Mouse (Mus musculus) lung, adult 2 months (tissue): ENCODE data around the gene Pkm. TPM values are rescaled to one million over a fixed set of nuclear protein-coding genes. Genes with fewer than 3 reads are reported as not detected.

ENCODE experiments used
- DNase-seq: peaks from one replicate; pipeline ENCODE4 v3.0.0; 2022
- H3K4me1 ChIP-seq: fragments of 200-500 bp; 2 replicates; pipeline ENCODE4 v1.6.1; 2011; ENCODE audit warnings: low read length; ENCODE audit not compliant: control insufficient read depth, insufficient read depth
- H3K4me3 ChIP-seq: fragments of 200-500 bp; replicated peaks from 2 replicates; pipeline ENCODE3; 2011; ENCODE audit warnings: low read depth, mild to moderate bottlenecking, control low read depth, low read length; ENCODE audit errors: extremely low read depth
- CTCF ChIP-seq: fragments of 200-500 bp; IDR thresholded peaks from 2 replicates; pipeline ENCODE4 v1.5.1; 2011; ENCODE audit warnings: mild to moderate bottlenecking, low read length, control low read depth; ENCODE audit not compliant: insufficient read depth
- POLR2A ChIP-seq: fragments of 200-500 bp; IDR thresholded peaks from 2 replicates; pipeline ENCODE4 v1.6.1; 2011; ENCODE audit warnings: low read depth, mild to moderate bottlenecking, control low read depth, low read length, borderline replicate concordance; ENCODE audit errors: extremely low read depth
- WGBS: fragments of 180-500 bp; shearing (Covaris S2); methylation state at CpG from one replicate; pipeline ENCODE4 v1.1.7; 2018; 5-methylcytosine and 5-hydroxymethylcytosine counted together
- polyA plus RNA-seq: library from polyadenylated mRNA; depleted of rRNA; stranded (reverse); fragments of >200 nt; gene quantifications from 2 replicates; pipeline ENCODE4 v1.2.3, GENCODE M21; 2012

Pkm gene
- polyA plus RNA-seq, 1 experiment, result 708 TPM

DNA sequence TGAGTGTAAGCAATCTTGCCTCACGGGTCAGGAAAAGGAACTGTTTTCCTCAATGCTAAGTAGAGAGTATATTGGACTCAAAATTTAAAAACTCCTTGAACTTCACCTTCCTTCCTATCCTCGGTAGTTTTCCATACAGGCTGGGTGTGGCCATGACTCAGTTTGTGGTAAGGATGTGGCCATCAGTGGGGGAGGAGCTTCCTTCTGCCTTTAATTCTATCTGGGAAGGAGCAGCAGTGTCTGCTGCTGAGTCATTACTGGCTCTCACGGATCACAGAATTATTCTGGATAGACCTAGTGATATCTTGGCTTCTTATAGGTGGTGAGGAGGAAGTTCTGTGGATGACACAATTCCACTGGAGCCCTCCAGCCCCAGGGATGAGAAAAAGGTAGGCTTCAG is 2.8 kb upstream of the Pkm start:
- DNase-seq, result no peak
- WGBS, result 11% methylated on average over 3 of the region's 3 CpGs
- Histone ChIP-seq H3K4me1 (peaks cover 3% of the 10 kb centered on the region; the same call in 1 of the 2 replicates), H3K4me3 (no peak overlapping the region)
- TF ChIP-seq CTCF, result no peak
- no peak for TF ChIP-seq POLR2A

- Histone ChIP-seq H3K4me3 (no peak overlapping the region), H3K4me1 (peaks cover 11% of the 10 kb centered on the region)
- WGBS, result 73% methylated on average over 2 of the region's 2 CpGs
- no peak for TF ChIP-seq POLR2A
- no peak for TF ChIP-seq CTCF
- DNase-seq, result no peak
Measured at GRCm38 (mm10) chr9:59654450-59654983, 1.7 kb upstream of the Pkm start.

DNA sequence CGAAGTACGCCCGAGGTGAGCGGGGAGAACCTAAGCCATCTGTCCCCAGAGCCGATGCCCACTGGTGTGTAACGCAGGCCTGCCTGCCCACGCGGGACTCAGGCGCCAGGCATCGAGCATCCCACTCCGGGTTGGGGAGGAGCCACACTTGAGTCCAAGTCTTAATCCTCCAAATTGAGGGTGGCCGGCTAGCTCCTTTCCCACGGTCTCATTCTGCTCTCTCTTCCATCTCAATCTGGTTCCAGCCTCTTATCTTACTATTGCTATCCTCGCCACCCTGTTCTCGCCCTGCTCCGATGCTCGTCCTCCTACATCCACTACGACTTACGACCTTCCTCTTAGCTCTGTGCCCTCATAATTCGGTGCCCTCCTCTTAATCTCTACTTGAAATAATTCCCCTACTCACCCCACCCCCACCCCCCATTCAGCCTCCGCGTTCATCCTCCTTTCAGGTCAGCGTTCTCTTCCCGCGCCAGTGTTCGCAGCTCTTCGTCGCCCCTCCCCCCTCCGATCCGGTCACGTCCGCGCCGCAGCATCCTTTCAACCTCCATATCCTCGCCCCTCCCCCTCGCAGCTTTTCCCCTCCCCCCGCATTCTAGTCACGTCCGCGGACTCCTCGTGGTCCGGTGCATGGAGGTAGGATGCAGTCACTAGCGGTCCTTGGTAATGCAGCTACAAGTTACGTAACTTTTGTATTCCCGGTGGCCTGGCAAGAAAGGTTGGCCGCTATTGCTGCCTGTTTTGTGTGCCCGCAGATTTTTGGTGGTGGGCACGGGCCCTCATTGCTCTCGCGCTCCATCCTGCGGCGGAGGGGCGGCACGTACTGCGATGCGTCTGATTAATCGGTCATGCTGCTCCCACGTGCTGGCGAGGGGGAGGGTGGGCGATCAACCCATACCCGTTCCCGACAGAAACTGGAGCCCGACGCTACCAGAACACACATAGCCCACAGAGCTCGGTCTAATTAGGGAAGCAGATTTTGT is 758 bp downstream of the Pkm start:
- Histone ChIP-seq H3K4me1 (peaks cover 25% of the 10 kb centered on the region), H3K4me3 (peak overlapping the region; percentile 94)
- WGBS, result under 1% methylated on average over 64 of the region's 65 CpGs
- TF ChIP-seq CTCF (no peak), POLR2A (peak; percentile 33; the same call in 1 of the 2 replicates)
- peak; percentile 54 for DNase-seq

DNA sequence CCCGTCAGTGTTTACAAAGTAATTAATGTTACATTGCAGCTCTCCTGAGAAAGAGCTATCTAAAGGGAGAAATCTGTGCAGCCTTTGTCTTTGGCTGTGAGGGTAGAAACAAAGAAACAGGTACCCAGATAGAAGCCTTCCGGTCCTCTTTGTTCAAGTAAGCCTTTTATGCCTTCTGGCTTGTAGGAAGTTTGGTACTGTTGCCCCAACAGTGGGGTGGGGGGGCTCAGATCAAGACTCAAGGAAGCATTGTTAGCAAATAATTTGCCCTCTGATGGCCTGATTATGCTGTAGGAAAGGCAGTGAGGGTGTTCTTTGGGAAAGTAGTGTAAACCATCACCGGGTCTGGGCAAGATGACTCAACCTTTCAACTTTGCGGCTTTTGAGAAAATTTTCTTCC is 2.0 kb downstream of the Pkm start:
- Histone ChIP-seq H3K4me1 (peaks cover 25% of the 10 kb centered on the region), H3K4me3 (no peak overlapping the region)
- 41% methylated on average over 4 of the region's 4 CpGs for WGBS
- no peak for TF ChIP-seq CTCF
- no peak for TF ChIP-seq POLR2A
- DNase-seq, result no peak

DNA sequence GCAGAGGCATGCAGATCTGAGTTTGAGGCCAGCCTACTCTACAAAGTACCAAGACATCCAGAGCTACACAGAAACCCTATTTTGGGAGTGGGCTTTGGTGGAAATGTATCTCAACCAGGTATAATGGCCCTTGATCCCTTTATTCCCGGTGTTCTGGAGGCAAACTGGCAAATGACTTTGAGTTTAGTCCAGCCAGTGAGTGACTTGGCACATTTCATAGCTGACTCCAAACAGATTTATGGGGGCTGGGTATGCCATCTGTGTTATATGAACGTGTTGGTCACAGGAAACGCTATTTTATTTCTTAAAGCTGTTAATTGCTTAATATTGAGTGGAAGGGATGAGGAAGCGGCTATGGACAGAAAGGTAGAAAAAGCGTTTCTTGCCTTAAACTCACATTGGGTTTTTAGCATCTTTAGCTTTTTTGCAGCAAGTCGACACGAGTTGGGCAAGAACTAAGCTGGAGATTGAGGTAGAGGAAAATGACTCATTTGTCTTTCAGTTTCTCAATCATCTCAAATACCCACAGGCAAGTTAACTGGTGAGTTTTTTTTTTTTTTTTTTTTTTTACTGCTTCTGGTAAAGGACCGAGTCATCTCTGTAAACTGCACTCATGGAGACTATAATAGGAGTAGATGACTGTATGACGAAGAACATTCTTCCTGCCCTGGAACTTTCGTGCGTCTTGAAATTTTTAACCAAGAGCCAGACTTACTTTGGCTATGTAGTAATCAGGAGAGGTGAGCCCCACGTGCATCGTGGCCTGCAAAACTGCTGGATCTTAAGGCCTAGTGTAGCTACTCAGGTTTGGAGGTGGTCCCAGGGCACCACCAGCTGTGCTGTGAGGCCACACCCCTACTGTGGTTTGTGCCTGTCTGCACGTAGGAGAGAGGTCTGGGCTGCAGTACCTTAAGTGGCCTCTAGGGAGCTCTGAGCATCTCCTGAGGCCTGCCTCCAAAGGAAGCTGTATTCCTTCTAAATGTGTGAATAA is 3.2 kb downstream of the Pkm start:
- peak overlapping the region; percentile 29 for H3K4me3 ChIP-seq
- TF ChIP-seq POLR2A, result no peak
- TF ChIP-seq CTCF, result peak; percentile 86

DNA sequence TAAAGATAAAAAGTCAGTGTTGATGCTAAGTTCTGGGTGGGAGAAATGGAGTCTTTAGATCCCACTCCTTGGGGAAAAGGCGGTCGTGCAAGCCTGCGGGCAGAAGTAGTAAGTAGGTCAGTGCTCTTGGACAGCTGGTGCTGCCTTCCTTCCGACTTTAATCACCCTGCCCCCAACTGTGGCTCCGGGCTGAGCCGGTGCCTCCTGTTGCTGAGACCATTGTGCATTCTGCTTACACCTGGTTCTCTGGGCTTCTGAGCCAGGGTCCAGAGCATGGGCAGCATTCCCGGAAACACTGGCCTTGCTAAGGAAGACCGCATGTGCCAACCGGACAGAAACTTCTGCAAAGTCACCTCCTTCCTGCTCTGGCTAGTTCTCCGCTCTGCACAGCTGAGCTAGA is 4.3 kb downstream of the Pkm start:
- H3K4me1 ChIP-seq, result peaks cover 27% of the 10 kb centered on the region
- TF ChIP-seq CTCF (no peak), POLR2A (no peak)
- 19% methylated on average over 10 of the region's 10 CpGs for WGBS
- no peak overlapping the region for H3K4me3 ChIP-seq
- DNase-seq, result no peak

More for the DNA sequence above, 3.2 kb downstream of the Pkm start:
- 31% methylated on average over 14 of the region's 14 CpGs for WGBS
- peaks cover 27% of the 10 kb centered on the region for H3K4me1 ChIP-seq
- peak; percentile 79 for DNase-seq

DNA sequence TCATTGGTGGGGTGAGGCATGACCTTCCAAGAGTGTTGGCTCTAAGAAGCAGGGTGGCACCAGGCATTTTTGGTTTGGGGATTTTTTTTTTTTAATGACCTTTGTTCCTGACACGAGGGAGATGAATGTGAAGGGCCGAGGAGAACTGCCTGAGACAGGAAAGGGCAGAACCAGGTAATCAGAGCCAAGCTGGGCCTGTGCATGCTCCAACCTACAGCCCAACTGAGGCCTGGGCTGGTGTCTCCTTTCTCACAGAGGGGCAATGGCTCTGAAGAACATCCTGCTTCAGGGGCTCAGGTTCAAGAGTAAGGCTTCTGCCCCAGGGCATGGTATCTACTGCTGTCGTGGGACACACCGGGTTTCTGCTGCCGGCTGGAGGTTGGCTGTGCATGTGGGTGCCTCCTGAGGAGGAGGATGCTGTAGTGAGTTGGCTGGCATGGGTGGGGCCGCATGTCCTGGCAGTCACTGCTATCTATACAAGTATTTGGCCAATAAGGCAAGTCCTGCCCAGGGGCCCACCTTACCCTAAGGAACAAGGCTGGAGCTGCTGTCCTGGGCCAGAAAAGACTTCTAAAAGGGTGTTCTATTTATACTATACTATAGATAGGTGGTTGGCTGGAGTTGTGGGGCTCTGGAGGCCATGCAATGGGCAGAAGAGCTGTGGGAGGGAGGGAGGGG is 5.3 kb downstream of the Pkm start:
- no peak for DNase-seq
- Histone ChIP-seq H3K4me3 (no peak overlapping the region), H3K4me1 (peaks cover 27% of the 10 kb centered on the region)
- no peak for TF ChIP-seq CTCF
- TF ChIP-seq POLR2A, result no peak
- WGBS, result 58% methylated on average over 6 of the region's 6 CpGs

DNA sequence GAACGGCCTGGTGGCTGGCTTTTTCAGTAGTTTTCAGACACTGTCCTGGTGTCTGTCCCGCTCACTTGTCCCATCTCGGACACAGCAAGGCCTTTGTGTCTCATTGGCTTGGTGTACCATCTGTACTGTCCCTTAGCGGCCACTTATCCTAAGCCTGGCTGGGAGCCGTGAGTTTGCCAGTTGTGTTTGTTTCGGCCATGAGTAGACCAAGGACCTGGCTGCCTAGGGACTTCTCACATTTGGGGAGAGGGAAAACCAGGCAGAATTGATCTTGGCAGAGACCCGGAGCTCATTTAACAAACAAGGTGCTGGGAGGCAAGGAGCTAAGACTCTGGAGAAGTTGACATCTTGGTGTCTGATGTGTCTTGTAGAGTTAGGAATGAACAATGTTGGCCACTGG is 7.1 kb downstream of the Pkm start:
- WGBS, result 80% methylated on average over 7 of the region's 7 CpGs
- Histone ChIP-seq H3K4me3 (no peak overlapping the region), H3K4me1 (peaks cover 26% of the 10 kb centered on the region)
- no peak for TF ChIP-seq POLR2A
- TF ChIP-seq CTCF, result no peak
- no peak for DNase-seq
